Mouse (Mus musculus): ENCODE results near the gene Rnf145. TPM values are rescaled to one million over a fixed set of nuclear protein-coding genes. Genes with fewer than 3 reads are reported as not detected.

The Rnf145 gene
- polyA plus RNA-seq, 1 experiment from 2014 or later = 85.7 TPM

- ATAC-seq (ENCODE audit: insufficient read depth) (no peak), DNase-seq (peak; percentile 50)
- Histone ChIP-seq H3K9me3 (ENCODE audit: low read depth, low read length) (no peaks in the 10 kb centered on the region), H3K4me3 (ENCODE audit: low read depth, low read length) (peak overlapping the region; percentile 29), H3K4me1 (ENCODE audit: insufficient read depth) (no peaks in the 10 kb centered on the region), H3K4me2 (peak overlapping the region; percentile 63), H3K27ac (ENCODE audit: low read depth) (no peak overlapping the region), H3K36me3 (ENCODE audit: insufficient read depth) (no peaks in the 10 kb centered on the region), H3K9ac (peak overlapping the region; percentile 44), H3K27me3 (ENCODE audit: insufficient read depth, low read length) (peaks cover 55% of the 10 kb centered on the region)
- 6% methylated on average over 14 of the region's 14 CpGs for WGBS
- TF ChIP-seq CTCF (IDR thresholded peaks at IDR 0.05; ENCODE audit: low read depth) = peak; percentile 54
Measured at GRCm38 (mm10) chr11:44613411-44614180, 94.8 kb downstream of the Rnf145 start.

Small RNA genes within 50 kb of the gene (microRNA-seq; reads per million reads assigned to microRNA genes)
- not detected for gene Gm22121 (ENCODE audit: borderline number of aligned reads)

Other genes with a start within 250 kb of the Rnf145 start
- not detected in 2 replicates for gene Il12b, start 118.9 kb upstream of the Rnf145 start, polyA plus RNA-seq (2014; fragmentation: Nextera tagmentation; extraction: Ambion mirVana)
- gene Ublcp1, start 48.5 kb upstream of the Rnf145 start, polyA plus RNA-seq (2014; fragmentation: Nextera tagmentation; extraction: Ambion mirVana) = 68.6 and 73.1 TPM in 2 replicates
- gene Ebf1, start 98.4 kb downstream of the Rnf145 start, polyA plus RNA-seq (2014; fragmentation: Nextera tagmentation; extraction: Ambion mirVana) = 10.4 and 11.6 TPM in 2 replicates

Data from lung, embryonic 14.5 days (tissue).